Mouse (Mus musculus): ENCODE measurements at regions not wholly inside any gene's neighbourhood (a gene's known extent, or its start where the extent isn't known, plus 50 kb on each side); places are given as distances from the start of the nearest gene placed in this dataset.

DNA sequence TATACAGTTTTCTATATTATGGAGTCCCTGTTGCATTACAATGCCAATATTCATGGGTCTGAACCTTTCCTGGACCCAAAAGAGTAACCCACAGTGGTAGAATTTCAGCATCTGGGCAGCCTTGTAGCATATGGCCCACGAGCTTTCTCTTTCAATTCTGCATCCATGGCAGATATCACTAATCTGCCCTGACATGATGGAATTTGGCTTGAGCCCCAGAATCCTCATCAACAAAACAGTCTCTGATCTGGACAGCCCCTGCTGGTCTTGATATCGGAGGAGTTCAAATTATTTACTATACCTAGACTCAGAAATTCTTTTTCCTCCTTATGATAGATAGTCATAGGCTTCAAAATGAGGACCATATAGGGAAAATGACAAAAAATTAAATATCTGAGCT, 139.1 kb upstream of the Gk2 start:
- Histone ChIP-seq H3K36me3 (no peaks in the 10 kb centered on the region), H3K4me2 (replicated peaks) (no peak overlapping the region), H3K4me1 (no peaks in the 10 kb centered on the region; the same call in 1 of the 2 replicates), H3K4me3 (no peak overlapping the region), H3K27ac (no peak overlapping the region), H3K9me3 (no peaks in the 10 kb centered on the region), H3K27me3 (no peaks in the 10 kb centered on the region), H3K9ac (no peak overlapping the region)
- WGBS, result 71% methylated on average over 2 of the region's 2 CpGs
- no peak for ATAC-seq (ENCODE audit: insufficient number of reproducible peaks, insufficient read depth, low FRiP score, low TSS enrichment)

DNA sequence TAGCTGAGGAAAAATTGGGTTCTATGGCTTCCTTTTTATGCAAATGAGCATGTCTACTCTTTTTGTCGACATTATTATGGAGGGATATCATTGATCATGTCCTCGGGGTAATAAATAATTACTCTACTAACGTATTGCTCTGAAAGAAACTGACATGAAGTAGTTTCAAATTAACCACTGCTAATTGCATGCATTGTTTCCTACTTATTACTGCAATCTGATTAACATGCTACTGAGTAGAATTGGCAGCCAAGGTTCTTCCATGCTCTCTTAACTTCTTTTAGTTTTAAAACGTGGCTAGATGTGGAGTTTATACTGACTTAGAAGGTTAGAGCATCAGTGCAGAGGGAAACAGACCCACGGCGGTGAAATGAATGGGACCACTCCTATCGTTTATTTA, 137.3 kb upstream of the Gk2 start:
- Histone ChIP-seq H3K4me2 (replicated peaks) (no peak overlapping the region), H3K4me3 (no peak overlapping the region), H3K9ac (no peak overlapping the region), H3K27me3 (no peaks in the 10 kb centered on the region), H3K27ac (no peak overlapping the region), H3K9me3 (no peaks in the 10 kb centered on the region), H3K4me1 (no peaks in the 10 kb centered on the region), H3K36me3 (no peaks in the 10 kb centered on the region)
- no peak for ATAC-seq (ENCODE audit: insufficient number of reproducible peaks, insufficient read depth, low FRiP score, low TSS enrichment)
- WGBS, result 77% methylated on average over 7 of the region's 7 CpGs

DNA sequence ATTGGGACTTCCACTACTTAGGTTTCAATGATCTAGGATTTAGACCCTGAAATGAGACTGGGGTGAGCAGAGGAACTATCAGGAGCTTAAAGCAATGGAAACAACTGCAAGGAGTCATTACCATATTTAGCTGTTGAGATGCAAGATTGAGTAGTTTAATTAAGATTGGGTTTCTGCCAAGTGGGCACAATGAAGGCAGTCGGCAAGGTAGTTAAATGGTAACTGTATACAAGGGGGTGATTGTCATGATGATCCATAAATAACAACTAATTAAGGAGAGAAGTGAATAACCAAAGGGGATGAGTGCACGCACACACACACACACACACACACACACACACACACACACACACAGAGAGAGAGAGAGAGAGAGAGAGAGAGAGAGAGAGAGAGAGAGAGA, 125.7 kb upstream of the Gk2 start:
- no peaks in the 10 kb centered on the region for H3K4me1 ChIP-seq
- H3K27me3 ChIP-seq, result no peaks in the 10 kb centered on the region
- 92% methylated on average over 2 of the region's 2 CpGs for WGBS
- no peaks in the 10 kb centered on the region for H3K9me3 ChIP-seq
- no peak overlapping the region for H3K9ac ChIP-seq
- no peak overlapping the region for H3K27ac ChIP-seq
- H3K36me3 ChIP-seq, result no peaks in the 10 kb centered on the region
- ATAC-seq (ENCODE audit: insufficient number of reproducible peaks, insufficient read depth, low FRiP score, low TSS enrichment), result no peak
- H3K4me2 ChIP-seq (replicated peaks), result no peak overlapping the region
- H3K4me3 ChIP-seq, result no peak overlapping the region

DNA sequence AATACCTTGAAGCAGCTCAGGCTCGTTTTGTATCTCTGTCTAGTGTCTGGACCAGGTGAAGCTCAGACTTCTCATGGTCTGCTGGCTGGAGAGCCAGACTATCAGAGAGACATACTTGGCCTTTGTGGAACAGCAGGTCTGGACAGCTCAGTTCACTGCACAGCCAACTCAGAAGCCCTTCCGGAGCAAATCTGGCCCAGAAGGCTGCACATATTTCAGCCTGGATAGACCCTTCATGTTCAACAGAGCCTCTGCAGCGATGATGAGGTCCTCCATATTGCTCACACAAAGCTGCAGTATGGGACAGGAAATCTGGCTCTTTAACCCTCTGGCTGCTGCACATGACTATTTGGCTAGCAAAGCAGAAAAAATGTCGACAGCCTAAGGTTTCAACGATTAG, 108.7 kb upstream of the Gk2 start:
- H3K27ac ChIP-seq, result no peak overlapping the region
- H3K9ac ChIP-seq, result no peak overlapping the region
- H3K4me1 ChIP-seq, result no peaks in the 10 kb centered on the region
- no peaks in the 10 kb centered on the region for H3K27me3 ChIP-seq
- 75% methylated on average over 5 of the region's 5 CpGs for WGBS
- no peak overlapping the region for H3K4me2 ChIP-seq (replicated peaks)
- ATAC-seq (ENCODE audit: insufficient number of reproducible peaks, insufficient read depth, low FRiP score, low TSS enrichment), result no peak
- H3K9me3 ChIP-seq, result no peaks in the 10 kb centered on the region
- no peak overlapping the region for H3K4me3 ChIP-seq
- no peaks in the 10 kb centered on the region for H3K36me3 ChIP-seq

DNA sequence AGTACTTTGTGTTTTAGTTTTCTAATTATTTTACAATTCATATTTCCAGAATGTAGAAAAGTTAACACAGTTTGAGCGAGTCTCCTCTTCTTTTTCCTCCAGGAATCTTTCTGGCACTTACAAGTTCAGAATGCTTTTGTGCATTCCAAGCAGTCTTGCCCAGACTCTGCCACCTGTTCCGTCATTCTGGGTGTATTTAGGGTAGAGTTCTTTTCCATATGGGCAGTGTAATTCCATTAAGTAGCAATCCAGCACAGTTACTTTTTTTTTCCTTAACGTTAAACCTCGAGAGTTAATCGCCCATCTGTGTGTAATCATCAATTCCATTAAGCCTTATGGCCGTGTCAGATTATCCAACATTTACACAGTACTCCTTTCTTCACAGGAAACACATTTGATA, 106.9 kb upstream of the Gk2 start:
- Histone ChIP-seq H3K9ac (no peak overlapping the region), H3K4me1 (no peaks in the 10 kb centered on the region), H3K9me3 (no peaks in the 10 kb centered on the region), H3K27me3 (no peaks in the 10 kb centered on the region), H3K36me3 (no peaks in the 10 kb centered on the region), H3K4me2 (replicated peaks) (no peak overlapping the region), H3K27ac (no peak overlapping the region), H3K4me3 (no peak overlapping the region)
- ATAC-seq (ENCODE audit: insufficient number of reproducible peaks, insufficient read depth, low FRiP score, low TSS enrichment), result no peak
- WGBS, result 47% methylated on average over 6 of the region's 6 CpGs

DNA sequence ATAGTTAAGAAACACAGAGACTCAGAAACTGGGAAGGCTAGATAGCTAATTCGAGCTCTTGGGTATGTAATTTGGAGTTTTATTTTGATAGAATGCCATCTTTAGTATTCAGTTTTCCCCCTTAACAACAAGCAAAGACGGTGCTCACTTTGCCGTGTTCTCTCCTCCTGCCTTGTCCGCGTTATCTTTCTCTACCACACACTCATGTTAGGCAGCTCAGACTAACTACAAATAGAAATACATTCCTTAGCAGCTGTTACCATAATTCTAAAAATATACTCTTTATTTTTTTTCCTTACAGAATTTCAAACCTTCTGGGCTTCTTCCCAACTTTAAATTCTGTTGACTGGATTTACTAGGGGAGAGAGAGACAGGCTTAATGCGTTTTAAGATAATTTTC, 97.5 kb upstream of the Gk2 start:
- Histone ChIP-seq H3K4me1 (no peaks in the 10 kb centered on the region), H3K27me3 (no peaks in the 10 kb centered on the region), H3K9me3 (no peaks in the 10 kb centered on the region), H3K9ac (no peak overlapping the region), H3K4me3 (no peak overlapping the region), H3K27ac (no peak overlapping the region), H3K4me2 (replicated peaks) (no peak overlapping the region), H3K36me3 (no peaks in the 10 kb centered on the region)
- ATAC-seq (ENCODE audit: insufficient number of reproducible peaks, insufficient read depth, low FRiP score, low TSS enrichment), result no peak
- 80% methylated on average over 6 of the region's 6 CpGs for WGBS

DNA sequence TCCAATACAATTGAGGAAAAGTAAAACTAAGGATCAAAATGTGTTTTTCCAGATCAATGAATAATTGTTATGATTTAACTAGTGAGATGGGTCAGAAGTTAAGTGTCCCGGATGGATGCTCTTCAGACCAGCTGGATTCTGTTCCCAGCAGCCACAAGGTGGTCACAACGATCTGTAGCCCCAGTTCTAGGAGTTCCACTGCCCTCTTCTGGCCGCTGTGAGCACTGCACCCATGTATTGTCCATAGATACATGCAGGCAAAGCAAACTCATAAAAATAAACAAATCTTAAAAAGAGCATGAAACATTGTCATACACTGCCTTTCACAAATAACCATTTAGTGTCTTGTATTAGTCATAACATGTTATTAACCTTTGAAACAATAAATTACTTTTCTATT, 96.3 kb upstream of the Gk2 start:
- Histone ChIP-seq H3K4me2 (replicated peaks) (no peak overlapping the region), H3K36me3 (no peaks in the 10 kb centered on the region), H3K9ac (no peak overlapping the region), H3K9me3 (no peaks in the 10 kb centered on the region), H3K4me1 (no peaks in the 10 kb centered on the region), H3K27ac (no peak overlapping the region), H3K27me3 (no peaks in the 10 kb centered on the region), H3K4me3 (no peak overlapping the region)
- WGBS, result 68% methylated on average over 3 of the region's 3 CpGs
- no peak for ATAC-seq (ENCODE audit: insufficient number of reproducible peaks, insufficient read depth, low FRiP score, low TSS enrichment)

DNA sequence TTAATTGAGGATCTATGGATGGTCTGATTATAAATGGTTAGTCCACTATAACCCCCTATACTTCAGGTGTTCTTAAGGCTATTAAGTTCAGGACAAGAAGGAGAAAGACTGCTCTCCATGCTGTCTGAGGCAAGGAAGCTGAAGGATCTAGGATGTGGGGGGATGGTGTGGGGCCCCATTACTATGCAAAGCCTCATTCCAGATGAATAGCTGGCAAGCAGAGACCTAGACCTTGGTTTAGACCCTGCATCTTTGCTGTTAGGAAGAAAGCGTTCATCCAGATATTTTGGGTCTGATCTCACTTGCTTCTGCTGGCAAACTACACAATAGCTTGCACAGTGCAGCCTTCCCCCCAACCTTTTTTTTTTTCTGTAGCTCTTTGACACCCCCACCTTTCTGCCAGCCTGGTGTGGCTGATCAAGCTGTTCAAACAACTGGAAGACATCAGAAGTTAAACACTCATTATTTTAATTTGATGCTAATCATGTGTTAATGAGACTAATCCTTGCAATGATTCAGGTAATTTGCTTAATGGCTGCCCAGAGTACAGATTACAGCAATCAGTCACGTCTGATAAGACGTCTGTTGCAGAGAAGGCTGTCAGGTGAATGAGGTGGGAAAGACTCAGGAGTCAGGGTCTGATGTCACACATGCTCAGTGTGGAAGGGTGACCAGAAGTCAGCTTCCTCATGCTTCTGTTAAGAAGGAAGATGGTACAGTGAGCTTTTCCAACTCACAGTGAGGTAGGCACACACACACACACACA, 80.9 kb upstream of the Gk2 start:
- Histone ChIP-seq H3K27ac (no peak overlapping the region), H3K4me3 (no peak overlapping the region), H3K4me1 (no peaks in the 10 kb centered on the region), H3K27me3 (no peaks in the 10 kb centered on the region), H3K36me3 (no peaks in the 10 kb centered on the region), H3K4me2 (replicated peaks) (no peak overlapping the region), H3K9ac (no peak overlapping the region), H3K9me3 (no peaks in the 10 kb centered on the region)
- 29% methylated on average over 3 of the region's 3 CpGs for WGBS
- no peak for ATAC-seq (ENCODE audit: insufficient number of reproducible peaks, insufficient read depth, low FRiP score, low TSS enrichment)

DNA sequence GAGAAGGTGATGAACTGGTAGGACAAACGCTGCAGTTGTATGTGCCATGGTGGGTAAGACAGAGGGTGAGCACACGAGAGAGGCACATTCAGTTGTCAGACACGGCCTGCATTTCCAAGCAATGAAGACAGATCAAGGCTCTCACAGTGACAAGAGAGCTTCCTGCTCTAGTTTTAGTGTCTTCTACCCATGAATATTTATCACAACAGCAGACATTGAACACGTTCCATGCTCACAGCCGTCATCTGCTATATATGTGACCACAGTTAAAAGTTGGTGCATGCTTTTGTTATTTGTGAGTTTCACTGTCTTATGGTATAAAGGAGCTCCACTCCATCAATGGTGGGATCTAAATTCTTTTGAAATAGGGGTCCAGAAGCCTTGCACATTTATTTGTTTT, 76.9 kb upstream of the Gk2 start:
- Histone ChIP-seq H3K27me3 (no peaks in the 10 kb centered on the region), H3K4me2 (replicated peaks) (no peak overlapping the region), H3K27ac (no peak overlapping the region), H3K36me3 (no peaks in the 10 kb centered on the region), H3K4me3 (no peak overlapping the region), H3K4me1 (no peaks in the 10 kb centered on the region), H3K9ac (no peak overlapping the region), H3K9me3 (no peaks in the 10 kb centered on the region)
- ATAC-seq (ENCODE audit: insufficient number of reproducible peaks, insufficient read depth, low FRiP score, low TSS enrichment), result no peak
- 78% methylated on average over 5 of the region's 5 CpGs for WGBS

DNA sequence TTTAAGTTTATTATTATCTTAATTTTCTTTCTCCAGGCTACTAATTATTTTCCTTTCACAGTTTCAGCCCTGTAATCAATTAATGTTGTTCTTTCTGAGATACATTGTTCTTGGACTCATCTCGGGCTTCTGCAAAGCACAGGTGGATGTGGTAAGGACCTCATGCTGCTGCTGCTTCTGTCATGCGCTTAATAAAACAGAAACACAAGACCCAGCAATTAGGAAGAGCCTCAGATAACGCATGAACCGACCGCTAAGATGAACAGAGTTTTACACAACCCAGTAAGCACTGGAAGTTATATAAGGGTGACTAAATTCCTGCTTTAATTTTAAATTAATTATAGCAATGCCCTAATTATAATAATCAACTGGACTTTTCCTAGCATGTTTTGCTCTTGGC, 70.7 kb upstream of the Gk2 start:
- ATAC-seq (ENCODE audit: insufficient number of reproducible peaks, insufficient read depth, low FRiP score, low TSS enrichment), result no peak
- 78% methylated on average over 5 of the region's 5 CpGs for WGBS
- H3K36me3 ChIP-seq, result no peaks in the 10 kb centered on the region
- H3K4me2 ChIP-seq (replicated peaks), result no peak overlapping the region
- no peak overlapping the region for H3K27ac ChIP-seq
- H3K27me3 ChIP-seq, result no peaks in the 10 kb centered on the region
- no peak overlapping the region for H3K4me3 ChIP-seq
- no peaks in the 10 kb centered on the region for H3K4me1 ChIP-seq
- H3K9ac ChIP-seq, result no peak overlapping the region
- H3K9me3 ChIP-seq, result no peaks in the 10 kb centered on the region
